Mouse (Mus musculus) kidney, adult 8-10 months (tissue): Measurements from ENCODE around the gene Mast4.

ENCODE experiments used
- DNase-seq, 2 experiments: peaks; one replicate each; pipeline ENCODE4 v3.0.0; 2022

Mast4 gene

GRCm38 (mm10) chr13:103238034-103238705, 96.1 kb downstream of the Mast4 start:
- peak; percentile 78 to 92 for DNase-seq

- no peak for DNase-seq
These were observed 102.1 kb downstream of the Mast4 start for GRCm38 (mm10) chr13:103232171-103232570.

- DNase-seq = no peak
These were observed 105.2 kb downstream of the Mast4 start for GRCm38 (mm10) chr13:103229069-103229468.

- no peak for DNase-seq
These were observed 108.1 kb downstream of the Mast4 start for GRCm38 (mm10) chr13:103225895-103226815.

GRCm38 (mm10) chr13:103225217-103225894, 108.9 kb downstream of the Mast4 start:
- DNase-seq = peak in 1 of 2 experiments; percentile 41

- no peak for DNase-seq
These were observed 113.7 kb downstream of the Mast4 start for GRCm38 (mm10) chr13:103220479-103221064.

GRCm38 (mm10) chr13:103219999-103220398, 114.3 kb downstream of the Mast4 start:
- DNase-seq = no peak

GRCm38 (mm10) chr13:103217486-103217885, 116.8 kb downstream of the Mast4 start:
- no peak for DNase-seq

GRCm38 (mm10) chr13:103214506-103214905, 119.8 kb downstream of the Mast4 start:
- DNase-seq = no peak

- DNase-seq = no peak
These were observed 122.3 kb downstream of the Mast4 start for GRCm38 (mm10) chr13:103211953-103212352.

GRCm38 (mm10) chr13:103211501-103211941, 122.8 kb downstream of the Mast4 start:
- DNase-seq = peak; percentile 23 to 29

- DNase-seq = no peak
These were observed 123.6 kb downstream of the Mast4 start for GRCm38 (mm10) chr13:103210746-103211145.

- no peak for DNase-seq
These were observed 127.1 kb downstream of the Mast4 start for GRCm38 (mm10) chr13:103207199-103207598.

- peak in 1 of 2 experiments; percentile 24 for DNase-seq
These were observed 127.7 kb downstream of the Mast4 start for GRCm38 (mm10) chr13:103206644-103207043.

- DNase-seq = no peak
These were observed 129.1 kb downstream of the Mast4 start for GRCm38 (mm10) chr13:103205191-103205590.

- no peak for DNase-seq
These were observed 130.9 kb downstream of the Mast4 start for GRCm38 (mm10) chr13:103203376-103203895.

- DNase-seq = no peak
These were observed 133.1 kb downstream of the Mast4 start for GRCm38 (mm10) chr13:103201016-103201760.

GRCm38 (mm10) chr13:103199823-103200660, 134.3 kb downstream of the Mast4 start:
- DNase-seq = no peak

- DNase-seq = no peak
These were observed 135.9 kb downstream of the Mast4 start for GRCm38 (mm10) chr13:103198210-103198940.

- DNase-seq = no peak
These were observed 138.0 kb downstream of the Mast4 start for GRCm38 (mm10) chr13:103196307-103196706.
